ENCODE assay signal across 19 mouse cellular contexts in the genomic region with DNA sequence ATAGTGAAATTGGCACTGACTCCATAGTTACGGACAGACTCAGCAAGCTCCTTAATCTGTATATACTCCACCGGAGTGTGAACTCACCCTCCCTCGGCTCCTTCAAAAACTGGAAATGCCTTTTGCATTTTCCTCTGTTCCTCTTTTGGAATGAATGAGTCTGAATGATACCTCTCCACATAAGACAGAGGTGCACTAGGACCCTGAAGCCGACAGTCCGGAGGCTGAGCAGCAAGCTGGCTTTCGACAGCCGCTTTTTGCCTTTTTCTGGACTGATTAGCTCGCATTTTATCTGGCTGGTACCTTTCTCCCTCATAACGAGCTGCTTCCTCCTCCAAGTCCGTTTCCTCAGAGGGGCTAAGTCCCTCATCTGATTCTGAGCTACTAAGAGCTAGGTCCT. TPM values are rescaled to one million over a fixed set of nuclear protein-coding genes. Genes with fewer than 3 reads are reported as not detected.
"Had no signal": no experiment of that assay in that cellular context is flagged by ENCODE, and none has a peak within 500 bp of the region (broad histone marks: within the 10 kb centered on the region; RNA-seq: fewer than 3 reads in every experiment).

No protein-coding gene starts in this region.

RNA-seq across cellular contexts. Expression of gene Xcl1, which starts 49.4 kb away (rescaled TPM):
- total RNA-seq: layer of hippocampus, postnatal 10 days; layer of hippocampus, postnatal 36 days; left cerebral cortex, adult 8-10 months; left cerebral cortex, postnatal 14 days; left cerebral cortex, postnatal 4 days had no signal
- polyA plus RNA-seq: kidney, embryonic 14.5 days; kidney, postnatal 0 days; limb, embryonic 12.5 days; limb, embryonic 15.5 days; liver, embryonic 11.5 days; liver, embryonic 14.5 days; lung, embryonic 14.5 days; lung, postnatal 0 days; macrophage; midbrain, embryonic 12.5 days; midbrain, embryonic 15.5 days; neural tube, embryonic 12.5 days; neural tube, embryonic 15.5 days; stomach, embryonic 14.5 days had no signal
